Mouse (Mus musculus) frontal cortex, postnatal 25 days (tissue): ENCODE data around the gene Bcl6b.

Source experiments
- DNase-seq, 2 experiments: peaks; one replicate each; pipeline ENCODE4 v3.0.0; 2022; ENCODE audit warnings: low spot score in 2 of 2

Bcl6b gene

DNA sequence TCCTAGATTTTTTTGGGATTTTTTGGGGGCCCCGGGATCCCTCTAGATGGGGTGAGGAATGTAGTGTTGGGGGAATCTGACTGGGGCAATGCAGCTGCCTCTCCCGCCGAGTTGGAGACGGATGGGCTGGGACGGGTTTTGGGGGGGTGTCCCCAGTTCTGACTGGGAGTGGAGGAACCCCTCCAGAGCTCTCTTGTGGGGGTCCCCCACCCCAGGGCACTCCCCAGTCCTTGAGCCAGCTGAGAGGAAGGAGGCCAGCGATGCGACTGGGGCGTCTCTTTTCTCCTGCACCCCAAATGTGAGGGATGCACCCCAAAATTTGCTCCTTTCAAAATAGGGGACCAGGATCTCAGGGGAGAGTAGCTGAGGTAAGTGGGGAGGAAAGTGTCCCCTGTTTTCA, 3.4 kb upstream of the Bcl6b start:
- no peak for DNase-seq

DNA sequence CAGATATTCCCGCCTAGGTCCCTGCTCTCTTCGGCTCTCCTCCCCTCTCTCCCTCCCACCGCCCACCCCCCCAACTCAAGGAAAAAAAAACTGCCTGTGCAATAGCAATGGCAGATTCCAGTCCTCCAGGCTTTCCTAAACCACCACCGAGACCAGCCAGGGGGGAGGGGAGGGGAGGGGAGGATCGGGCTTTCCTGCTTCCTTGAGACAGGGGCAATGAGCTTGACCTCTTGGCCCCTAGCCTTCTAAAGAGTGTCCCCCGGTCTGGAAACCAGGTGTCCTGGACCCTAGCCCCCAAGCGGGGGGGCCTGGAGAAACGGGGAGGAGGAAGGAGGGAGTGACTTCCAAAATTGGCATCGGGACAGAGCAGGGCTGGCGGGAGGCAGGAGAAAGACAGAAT, 2.9 kb upstream of the Bcl6b start:
- no peak for DNase-seq

- peak in 1 of 2 experiments; percentile 68 for DNase-seq
These were observed 685 bp upstream of the Bcl6b start for GRCm38 (mm10) chr11:70230239-70230727.

- DNase-seq: no peak
These were observed 770 bp downstream of the Bcl6b start for GRCm38 (mm10) chr11:70228828-70229227.

DNA sequence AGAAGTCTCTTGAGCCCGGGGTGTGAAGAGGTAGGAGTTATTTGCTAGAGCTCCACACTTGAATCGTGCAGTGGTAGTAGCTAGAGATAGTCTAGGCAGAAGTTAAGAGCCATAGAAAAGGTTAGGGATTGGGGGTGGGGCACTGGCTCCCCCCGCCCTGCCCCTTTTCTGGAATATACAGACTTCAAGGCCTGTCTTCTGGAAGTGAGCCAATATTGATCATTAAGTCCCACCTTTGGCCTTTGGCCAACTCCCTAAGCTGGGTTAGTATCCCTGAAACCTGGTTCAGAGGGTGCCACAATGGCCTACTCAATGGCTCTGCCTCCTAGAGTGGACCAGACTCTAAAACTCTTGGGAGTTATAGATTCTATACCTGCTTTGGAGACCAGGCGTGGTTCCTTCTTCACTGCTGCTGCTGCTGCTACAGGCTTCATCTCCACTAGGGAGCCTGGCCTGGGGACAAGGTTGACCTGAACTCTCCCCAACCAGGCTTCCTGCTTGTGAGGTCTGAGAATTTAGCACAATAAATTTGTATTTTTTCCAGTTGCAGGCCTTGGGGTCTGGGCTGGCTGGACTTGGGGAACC, 1.8 kb downstream of the Bcl6b start:
- no peak for DNase-seq

DNA sequence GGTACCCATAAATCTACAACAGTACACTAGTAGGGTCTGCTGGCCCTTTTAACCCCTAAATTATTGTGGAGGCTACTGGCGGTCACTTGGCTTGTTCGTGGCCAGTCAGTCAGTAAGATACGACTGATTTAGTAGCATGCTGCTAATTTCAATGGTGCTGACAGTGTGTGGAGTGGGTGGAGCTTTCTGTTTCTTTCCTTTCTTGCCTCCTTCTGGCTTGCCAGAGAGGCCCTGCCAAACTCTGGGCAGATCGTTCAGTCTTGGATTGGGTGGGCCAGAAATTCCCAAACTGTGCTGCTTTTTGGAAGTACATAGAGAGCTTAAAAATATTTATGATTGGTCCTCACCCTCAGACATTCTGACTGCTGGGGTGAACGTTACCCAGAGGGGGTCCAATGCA, 2.5 kb downstream of the Bcl6b start:
- no peak for DNase-seq

- no peak for DNase-seq
These were observed 3.1 kb downstream of the Bcl6b start for GRCm38 (mm10) chr11:70226602-70226890.

- DNase-seq: no peak
These were observed 3.6 kb downstream of the Bcl6b start for GRCm38 (mm10) chr11:70225798-70226601.

- DNase-seq: no peak
These were observed 5.9 kb downstream of the Bcl6b start for GRCm38 (mm10) chr11:70223724-70224123.

DNA sequence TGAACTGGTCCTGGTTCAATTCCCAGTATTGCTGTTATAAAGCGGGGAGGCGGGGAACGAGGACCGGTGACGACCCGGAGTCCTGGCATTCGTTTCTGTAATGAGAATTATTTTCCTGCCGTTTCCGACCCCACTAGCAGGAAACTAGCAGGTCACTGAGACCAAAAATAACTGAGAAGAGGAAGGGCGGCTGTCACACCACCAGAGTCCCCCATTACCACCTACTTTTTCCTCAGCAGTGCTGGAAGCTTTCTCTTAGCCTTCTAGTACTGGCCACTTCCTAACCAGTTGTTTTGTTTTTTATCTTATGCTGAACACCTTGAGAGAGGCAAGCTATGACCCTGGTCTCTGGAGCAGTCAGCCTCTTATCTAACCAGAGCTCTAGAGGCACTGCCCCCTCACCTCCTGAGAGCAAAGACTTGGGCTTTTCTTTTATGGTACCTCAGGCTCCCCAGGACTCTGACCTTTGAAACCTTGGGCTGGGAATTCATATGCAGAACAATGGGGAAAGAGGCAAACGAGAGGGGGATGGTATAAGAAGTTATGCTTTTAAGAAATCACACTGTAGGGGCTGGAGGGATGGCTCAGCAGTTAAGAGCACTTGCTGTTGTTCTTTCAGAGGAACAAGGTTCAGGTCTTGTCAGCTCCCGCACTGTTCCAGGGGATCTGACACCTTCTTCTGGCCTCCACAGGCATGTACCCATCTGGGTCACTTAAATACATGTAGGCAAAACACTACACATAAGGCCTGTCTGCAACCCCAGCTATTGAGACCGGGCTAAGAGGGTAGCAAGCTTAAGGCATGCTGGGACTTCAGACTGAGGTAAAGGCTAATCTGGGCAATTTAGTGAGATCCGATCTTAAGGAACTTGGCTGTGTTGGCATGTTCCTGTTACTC, 7.7 kb downstream of the Bcl6b start:
- DNase-seq: no peak

GRCm38 (mm10) chr11:70220731-70221602, 8.6 kb downstream of the Bcl6b start, which contains the start of gene Slc16a13:
TSS of gene Slc16a13 (minus strand) at chr11:70221064.
- DNase-seq: peak; percentile 84 to 89

GRCm38 (mm10) chr11:70220323-70220722, 9.3 kb downstream of the Bcl6b start:
- no peak for DNase-seq

- DNase-seq: no peak
These were observed 9.7 kb downstream of the Bcl6b start for GRCm38 (mm10) chr11:70219873-70220272.

DNA sequence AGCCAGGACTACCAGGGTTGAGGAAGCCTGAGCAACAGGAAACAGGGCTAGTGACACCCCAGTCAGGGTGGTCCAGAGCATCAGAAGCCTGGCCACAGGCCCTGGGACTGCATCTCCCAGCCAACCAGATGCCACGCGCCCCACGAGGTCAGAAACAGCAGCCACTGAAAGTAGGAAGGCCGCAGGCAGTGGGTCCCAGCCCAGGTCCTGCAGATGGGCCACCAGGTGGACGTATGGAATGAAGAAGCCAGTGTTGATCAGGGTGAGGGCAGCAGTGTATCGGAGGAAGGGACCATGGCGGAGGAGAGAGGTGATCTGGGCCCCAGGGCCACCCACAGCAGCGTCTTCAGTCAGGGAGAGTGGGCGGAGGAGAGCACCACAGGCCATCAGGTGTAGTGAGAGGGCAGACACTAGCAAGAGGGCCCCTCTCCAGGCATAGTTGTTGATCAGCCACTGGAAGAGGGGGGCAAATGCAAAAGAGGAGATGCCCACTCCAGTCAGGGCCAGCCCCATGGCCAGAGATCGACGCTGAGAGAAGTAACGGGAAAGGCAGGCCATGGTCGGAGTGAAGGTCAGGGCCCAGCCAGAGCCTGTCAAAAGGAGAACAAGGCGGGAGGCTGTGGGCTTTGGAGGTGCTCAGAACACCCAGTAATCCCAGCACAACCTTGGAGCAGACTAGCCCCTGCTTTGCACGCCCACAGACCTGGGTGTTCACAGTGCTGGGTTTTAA, 10.7 kb downstream of the Bcl6b start:
- no peak for DNase-seq

- DNase-seq: no peak
These were observed 11.6 kb downstream of the Bcl6b start for GRCm38 (mm10) chr11:70218039-70218438.

DNA sequence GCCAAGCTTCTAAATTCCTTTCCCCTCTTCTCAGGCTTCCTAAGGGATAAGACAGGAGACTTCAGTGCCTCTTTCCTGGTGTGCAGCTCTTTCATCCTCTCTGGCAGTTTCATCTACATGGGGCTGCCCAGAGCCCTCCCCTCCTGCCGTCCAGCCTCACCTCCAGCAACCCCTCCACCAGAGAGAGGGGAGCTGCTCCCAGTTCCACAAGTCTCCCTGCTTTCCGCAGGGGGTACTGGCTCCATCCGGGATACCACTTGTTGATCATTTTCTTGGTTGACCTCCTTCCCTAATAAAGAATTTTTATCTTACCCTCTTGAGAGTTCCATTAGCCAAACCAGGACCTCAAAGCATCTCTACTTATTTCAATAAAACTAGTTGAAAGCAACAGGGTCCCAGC, 13.5 kb downstream of the Bcl6b start:
- no peak for DNase-seq

DNA sequence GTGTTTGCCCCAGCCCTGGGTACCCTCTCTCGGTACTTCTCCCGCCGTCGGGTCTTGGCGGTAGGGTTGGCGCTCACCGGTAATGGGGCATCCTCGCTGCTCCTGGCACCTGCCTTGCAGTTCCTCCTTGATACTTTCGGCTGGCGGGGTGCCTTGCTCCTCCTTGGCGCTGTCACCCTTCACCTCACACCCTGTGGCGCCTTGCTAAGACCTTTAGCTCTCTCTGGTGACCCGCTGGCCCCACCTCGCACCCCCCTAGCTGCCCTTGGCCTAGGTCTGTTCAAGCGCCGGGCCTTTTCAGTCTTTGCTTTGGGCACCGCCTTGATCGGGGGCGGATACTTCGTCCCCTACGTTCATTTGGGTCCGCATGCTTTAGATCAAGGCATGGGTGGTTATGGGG, 14.3 kb downstream of the Bcl6b start:
- no peak for DNase-seq

GRCm38 (mm10) chr11:70214856-70215209, 14.8 kb downstream of the Bcl6b start:
- DNase-seq: no peak

- DNase-seq: no peak
These were observed 15.3 kb downstream of the Bcl6b start for GRCm38 (mm10) chr11:70214191-70214855.

GRCm38 (mm10) chr11:70213736-70214135, 15.9 kb downstream of the Bcl6b start:
- DNase-seq: no peak
